ENCODE assay signal across 8 mouse cellular contexts in genomic region chr5:105876925-105877774, GRCm38 (mm10). TPM values are rescaled to one million over a fixed set of nuclear protein-coding genes. Genes with fewer than 3 reads are reported as not detected.
DNase-seq lines count a peak whose midpoint lies in the region; ATAC-seq lines count a peak whose summit lies in the region.

No protein-coding gene starts in this region.

- H3K9me3 ChIP-seq in heart, embryonic 12.5 days (replicated peaks), result no peaks in the 10 kb centered on the region
- H3K9me3 ChIP-seq in limb, embryonic 13.5 days, result no peaks in the 10 kb centered on the region
- H3K9me3 ChIP-seq in midbrain, embryonic 16.5 days (replicated peaks; ENCODE audit: control insufficient read depth, low read length, poor library complexity, severe bottlenecking), result no peaks in the 10 kb centered on the region

- peak; percentile 62 for DNase-seq in heart, adult 11 months
- DNase-seq in heart, adult 8-10 months (ENCODE audit: low spot score), result no peak
- DNase-seq in A20 (ENCODE audit: low read depth, low spot score), result peak; percentile 66
- peak; percentile 39 to 61 for DNase-seq in adrenal gland, postnatal 36 days
- DNase-seq in T-cell, adult 2 months (ENCODE audit: low spot score), result no peak

- peak overlapping the region; percentile 94 for H3K4me3 ChIP-seq in heart, embryonic 12.5 days
- peak overlapping the region; percentile 74 for H3K4me3 ChIP-seq in limb, embryonic 13.5 days
- H3K4me3 ChIP-seq in midbrain, embryonic 16.5 days (ENCODE audit: low read depth, low read length), result peak overlapping the region; percentile 79

- no peaks in the 10 kb centered on the region; the same call in 1 of the 2 replicates for H3K36me3 ChIP-seq in heart, embryonic 12.5 days
- peaks cover 12% of the 10 kb centered on the region for H3K36me3 ChIP-seq in limb, embryonic 13.5 days
- H3K36me3 ChIP-seq in midbrain, embryonic 16.5 days (ENCODE audit: control insufficient read depth, insufficient read depth, low read length), result no peaks in the 10 kb centered on the region

- peak overlapping the region; percentile 68 for H3K4me2 ChIP-seq in heart, embryonic 12.5 days
- peak overlapping the region; percentile 76 for H3K4me2 ChIP-seq in limb, embryonic 13.5 days (replicated peaks)
- peak overlapping the region; percentile 88 for H3K4me2 ChIP-seq in midbrain, embryonic 16.5 days (ENCODE audit: low read length)

- peak overlapping the region; percentile 99 for H3K9ac ChIP-seq in heart, embryonic 12.5 days
- peak overlapping the region; percentile 97 for H3K9ac ChIP-seq in limb, embryonic 13.5 days
- H3K9ac ChIP-seq in midbrain, embryonic 16.5 days (ENCODE audit: low read depth, low read length), result peak overlapping the region; percentile 85

- H3K27ac ChIP-seq in heart, embryonic 12.5 days (ENCODE audit: poor library complexity, severe bottlenecking), result peak overlapping the region; percentile 84
- peak overlapping the region; percentile 82 for H3K27ac ChIP-seq in limb, embryonic 13.5 days
- peak overlapping the region; percentile 88 for H3K27ac ChIP-seq in midbrain, embryonic 16.5 days (ENCODE audit: low read length)

- under 1% methylated on average over 46 of the region's 46 CpGs for WGBS in heart, embryonic 12.5 days
- under 1% methylated on average over 46 of the region's 46 CpGs for WGBS in limb, embryonic 13.5 days
- WGBS in midbrain, embryonic 16.5 days, result under 1% methylated on average over 44 of the region's 46 CpGs

- ATAC-seq in heart, embryonic 12.5 days (ENCODE audit: insufficient number of reproducible peaks, low FRiP score), result peak; percentile 56
- no peak for ATAC-seq in limb, embryonic 13.5 days (ENCODE audit: low FRiP score, low read depth)
- ATAC-seq in midbrain, embryonic 16.5 days, result peak; percentile 64

- H3K4me1 ChIP-seq in heart, embryonic 12.5 days (replicated peaks), result peaks cover 24% of the 10 kb centered on the region
- peaks cover 39% of the 10 kb centered on the region for H3K4me1 ChIP-seq in limb, embryonic 13.5 days
- H3K4me1 ChIP-seq in midbrain, embryonic 16.5 days (ENCODE audit: control insufficient read depth, insufficient read depth, low read length), result peaks cover 27% of the 10 kb centered on the region

- no peaks in the 10 kb centered on the region for H3K27me3 ChIP-seq in heart, embryonic 12.5 days (replicated peaks)
- H3K27me3 ChIP-seq in limb, embryonic 13.5 days, result no peaks in the 10 kb centered on the region
- no peaks in the 10 kb centered on the region for H3K27me3 ChIP-seq in midbrain, embryonic 16.5 days (ENCODE audit: control insufficient read depth, insufficient read depth, low read depth, low read length)

RNA-seq across cellular contexts. Expression of gene Zfp326, which starts 0.8 kb away (rescaled TPM):
- total RNA-seq in heart, adult 8-10 months (2022), result 10 to 100 TPM in 3 of 4 experiments, 1 to 10 TPM in 1; 10.0 to 15.6 (median 11.0) TPM
- 10 to 100 TPM; 24.0 to 27.6 TPM for total RNA-seq in adrenal gland, postnatal 36 days (2021)
- 35.6 and 36.7 TPM in 2 replicates for polyA plus RNA-seq in heart, embryonic 12.5 days (2016; fragmentation: Nextera tagmentation; extraction: Ambion mirVana)
- 59.2 and 62.8 TPM in 2 replicates for polyA plus RNA-seq in limb, embryonic 13.5 days (2015; fragmentation: Nextera tagmentation; extraction: Ambion mirVana)
- polyA plus RNA-seq in midbrain, embryonic 16.5 days (2015; fragmentation: Nextera tagmentation; extraction: Ambion mirVana), result 40.6 and 51.2 TPM in 2 replicates

Comparison
In these comparisons a context has a peak if more than half of its experiments do, and no peak if none do; other contexts are left out.
1. DNase-seq: peak in heart, adult 11 months (single experiment), A20 (single experiment) and adrenal gland, postnatal 36 days (2 of 2); none in heart, adult 8-10 months (single experiment) and T-cell, adult 2 months (single experiment).
2. Peak in every context shown above with its lines, with median percentiles within 50 percentile points of each other: H3K27ac ChIP-seq, H3K4me2 ChIP-seq, H3K4me3 ChIP-seq and H3K9ac ChIP-seq.